Mouse (Mus musculus): ENCODE data around the gene Spata5.

- TF ChIP-seq CTCF (IDR thresholded peaks at IDR 0.05; ENCODE audit: low read depth, low read length) = no peak
- no peak for TF ChIP-seq POLR2A (IDR thresholded peaks at IDR 0.05; ENCODE audit: borderline replicate concordance, low read depth, low read length)
Measured at GRCm38 (mm10) chr3:37595721-37596120, 176.0 kb downstream of the Spata5 start.

All from bone marrow macrophage, adult 2 months (primary cell).